Mouse (Mus musculus) neutrophil, adult 65 days (primary cell): ENCODE results near the gene Catsperg2. TPM values are rescaled to one million over a fixed set of nuclear protein-coding genes. Genes with fewer than 3 reads are reported as not detected.

ENCODE experiments used
- total RNA-seq: library from RNA; stranded (reverse); gene quantifications from 2 replicates; pipeline ENCODE4 v1.2.4, GENCODE M21; 2023

The Catsperg2 gene
- not detected in 2 replicates for total RNA-seq

DNA sequence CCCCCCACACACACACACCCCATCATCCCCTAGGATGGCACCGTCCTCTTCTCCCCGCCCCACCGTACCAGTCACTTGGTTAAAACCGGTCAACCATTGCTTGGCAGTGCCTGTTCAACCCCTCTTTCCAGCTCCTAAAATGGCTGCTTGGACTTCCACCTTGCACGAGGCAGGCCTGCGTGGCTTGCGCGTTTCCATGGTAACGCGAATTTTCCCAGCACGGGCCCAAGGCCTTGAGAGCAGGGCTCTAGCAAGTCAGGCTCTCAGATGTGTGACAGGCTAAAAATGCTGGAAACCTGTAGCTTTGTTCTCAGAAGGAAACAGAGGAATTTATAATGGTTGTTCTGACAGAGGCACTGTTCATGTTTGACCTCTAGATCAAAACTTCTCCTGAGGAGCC, at the start of gene Catsperg2:
Catsperg2 (minus strand) TSS at position 173 of the 400 bp plus-strand sequence.

DNA sequence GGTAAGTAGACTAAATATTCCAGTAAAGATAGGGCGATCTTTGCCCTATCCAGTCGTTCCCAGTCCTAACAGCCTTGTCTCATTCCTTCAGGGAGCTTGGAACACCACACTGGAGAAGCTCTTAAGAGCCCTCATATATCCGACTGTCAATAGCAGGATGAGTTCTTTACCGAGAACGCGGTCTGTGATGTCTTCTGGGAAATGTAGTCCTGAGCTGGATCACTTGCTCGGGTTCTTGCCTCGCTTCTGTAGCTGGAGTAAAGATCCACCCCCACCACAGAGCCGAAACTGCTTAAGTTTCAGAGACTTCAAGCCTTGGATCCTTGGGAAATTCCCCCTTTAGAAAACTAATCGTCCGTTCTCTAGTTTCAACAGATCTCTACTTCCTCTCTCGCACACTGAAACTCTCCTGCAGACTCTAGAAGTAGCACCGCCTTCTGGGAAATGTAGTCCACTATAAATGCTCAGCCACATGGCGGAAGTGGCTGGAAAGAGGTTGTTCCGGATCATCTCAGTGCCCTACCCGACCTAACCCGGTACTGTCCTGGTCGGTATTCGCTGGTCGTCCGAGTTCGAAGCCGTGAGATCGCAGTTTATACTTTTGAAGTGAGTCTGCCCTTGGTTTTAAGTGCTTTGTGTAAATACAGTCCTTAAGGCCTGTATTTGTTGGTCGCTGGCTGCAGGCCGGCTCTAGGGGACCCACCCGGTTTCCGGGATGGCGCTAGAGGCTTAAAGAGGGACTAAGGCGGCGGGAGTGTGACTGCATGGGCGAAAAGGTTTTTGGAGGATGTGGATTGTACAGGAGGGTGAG, 41.5 kb upstream of the Catsperg2 start, which contains the start of gene Zfp84:
Zfp84 (plus strand) TSS at position 463 of the 811 bp plus-strand sequence.

Other genes starting within 250 kb of the Catsperg2 start
- 31.2 and 44.8 TPM in 2 replicates for gene Sipa1l3, start 208.4 kb downstream of the Catsperg2 start, total RNA-seq
- 9.6 TPM in 2 replicates for gene Zfp84, start 41.5 kb upstream of the Catsperg2 start, total RNA-seq
- gene Zfp30, start 57.0 kb upstream of the Catsperg2 start, total RNA-seq = 0.13 TPM in 1 of 2 replicates, not detected in the other
- 2.6 TPM in 2 replicates for gene Zfp790, start 89.1 kb upstream of the Catsperg2 start, total RNA-seq
- 0.23 and 0.35 TPM in 2 replicates for gene Zfp940, start 126.6 kb upstream of the Catsperg2 start, total RNA-seq
- gene Zfp420, start 132.9 kb upstream of the Catsperg2 start, total RNA-seq = 1.6 and 2.9 TPM in 2 replicates
- gene Zfp27, start 179.5 kb upstream of the Catsperg2 start, total RNA-seq = 1.5 and 1.6 TPM in 2 replicates
- 0.16 and 0.20 TPM in 2 replicates for gene Zfp383, start 181.2 kb upstream of the Catsperg2 start, total RNA-seq
- gene Zfp74, start 227.1 kb upstream of the Catsperg2 start, total RNA-seq = 1.9 and 2.3 TPM in 2 replicates